Mouse (Mus musculus) midbrain, embryonic 11.5 days (tissue): ENCODE results near the gene Asic3. TPM values are rescaled to one million over a fixed set of nuclear protein-coding genes. Genes with fewer than 3 reads are reported as not detected.

Source experiments
- ATAC-seq: fragments of 200-750 bp; cut with Nextera tagmentation; 2 replicates; pipeline ENCODE4 v1.8.0; 2017; ENCODE audit warnings: moderate TSS enrichment, moderate library complexity; ENCODE audit not compliant: low FRiP score
- DNase-seq: peaks from one replicate; pipeline ENCODE4 v3.0.0; 2015; ENCODE audit warnings: low spot score; ENCODE audit errors: missing footprints
- H3K27ac ChIP-seq: fragments of 300-500 bp; sonication (generic); 2 replicates; pipeline ENCODE4 v1.5.1; 2014; ENCODE audit warnings: low read depth, low read length
- H3K27me3 ChIP-seq: fragments of 300-500 bp; sonication (generic); 2 replicates; pipeline ENCODE4 v1.6.1; 2014; ENCODE audit warnings: mild to moderate bottlenecking, low read length, moderate library complexity, mixed read lengths; ENCODE audit not compliant: control insufficient read depth, insufficient read depth
- H3K36me3 ChIP-seq: fragments of 300-500 bp; sonication (generic); 2 replicates; pipeline ENCODE4 v1.6.1; 2014; ENCODE audit warnings: mild to moderate bottlenecking, low read length, moderate library complexity, mixed read lengths; ENCODE audit not compliant: control insufficient read depth, insufficient read depth
- H3K4me1 ChIP-seq: fragments of 300-500 bp; sonication (generic); 2 replicates; pipeline ENCODE4 v1.6.1; 2014; ENCODE audit warnings: low read length; ENCODE audit not compliant: control insufficient read depth, insufficient read depth
- H3K4me2 ChIP-seq: fragments of 300-500 bp; sonication (generic); 2 replicates; pipeline ENCODE4 v1.6.1; 2014; ENCODE audit warnings: mild to moderate bottlenecking, moderate library complexity
- H3K4me3 ChIP-seq: fragments of 300-500 bp; sonication (generic); 2 replicates; pipeline ENCODE4 v1.5.1; 2014; ENCODE audit warnings: low read depth, low read length
- H3K9ac ChIP-seq: fragments of 300-500 bp; sonication (generic); 2 replicates; pipeline ENCODE4 v1.6.1; 2014; ENCODE audit warnings: low read length
- H3K9me3 ChIP-seq: fragments of 300-500 bp; sonication (generic); 2 replicates; pipeline ENCODE4 v1.6.1; 2016; ENCODE audit warnings: low read length; ENCODE audit not compliant: control insufficient read depth
- WGBS: fragments of 180-500 bp; shearing (Covaris S2); extraction: QIAGEN DNeasy Blood & Tissue Kit; methylation state at CpG from one replicate; pipeline ENCODE4 v1.1.7; 2014; 5-methylcytosine and 5-hydroxymethylcytosine counted together
- polyA plus RNA-seq: library from polyadenylated mRNA; unstranded; fragments of >200 nt; fragmentation: Nextera tagmentation; extraction: Ambion mirVana; gene quantifications from 2 replicates; pipeline ENCODE4 v1.2.1, GENCODE M21; 2014

Gene Asic3
- polyA plus RNA-seq, 1 experiment from 2014 or later = 0.30 TPM

GRCm38 (mm10) chr5:24466762-24467161 lies 53.6 kb downstream of the Asic3 start:
- H3K9me3 ChIP-seq = no peaks in the 10 kb centered on the region
- no peak for ATAC-seq
- 37% methylated on average over 12 of the region's 12 CpGs for WGBS
- no peak overlapping the region for H3K9ac ChIP-seq
- no peak overlapping the region for H3K4me2 ChIP-seq
- peaks cover 12% of the 10 kb centered on the region for H3K4me1 ChIP-seq
- H3K4me3 ChIP-seq = no peak overlapping the region
- DNase-seq = no peak
- no peak overlapping the region for H3K27ac ChIP-seq
- H3K36me3 ChIP-seq = 0 out of 2 replicates have a peak, but pooled peaks cover 2% of the 10 kb centered on the region
- H3K27me3 ChIP-seq = no peaks in the 10 kb centered on the region

Other genes with a start within 250 kb of the Asic3 start
- 18.3 and 20.6 TPM in 2 replicates for gene Nupl2, start 248.4 kb upstream of the Asic3 start, polyA plus RNA-seq
- gene Kcnh2, start 61.8 kb upstream of the Asic3 start, polyA plus RNA-seq = 12.5 and 16.2 TPM in 2 replicates
- gene Nos3, start 48.6 kb upstream of the Asic3 start, polyA plus RNA-seq = 4.9 and 5.5 TPM in 2 replicates
- gene Atg9b, start 21.2 kb upstream of the Asic3 start, polyA plus RNA-seq = 0.40 and 0.66 TPM in 2 replicates
- 32.5 and 34.1 TPM in 2 replicates for gene Abcb8, start 19.7 kb upstream of the Asic3 start, polyA plus RNA-seq
- 52.8 and 58.1 TPM in 2 replicates for gene Cdk5, start 10.1 kb downstream of the Asic3 start, polyA plus RNA-seq
- gene Slc4a2, start 10.4 kb downstream of the Asic3 start, polyA plus RNA-seq = 16.7 and 21.5 TPM in 2 replicates
- gene Fastk, start 31.9 kb downstream of the Asic3 start, polyA plus RNA-seq = 79.3 and 84.6 TPM in 2 replicates
- gene Tmub1, start 34.5 kb downstream of the Asic3 start, polyA plus RNA-seq = 30.5 and 32.3 TPM in 2 replicates
- 43.1 and 57.0 TPM in 2 replicates for gene Agap3, start 38.8 kb downstream of the Asic3 start, polyA plus RNA-seq
- gene Gbx1, start 113.8 kb downstream of the Asic3 start, polyA plus RNA-seq = 0.15 TPM in 1 of 2 replicates, not detected in the other
- 0.25 TPM in 2 replicates for gene Asb10, start 127.6 kb downstream of the Asic3 start, polyA plus RNA-seq
- gene 4931409K22Rik, start 143.4 kb downstream of the Asic3 start, polyA plus RNA-seq = not detected in 2 replicates
- 143 and 147 TPM in 2 replicates for gene Abcf2, start 164.1 kb downstream of the Asic3 start, polyA plus RNA-seq
- 7.2 and 9.6 TPM in 2 replicates for gene Chpf2, start 173.3 kb downstream of the Asic3 start, polyA plus RNA-seq
- gene Smarcd3, start 211.0 kb downstream of the Asic3 start, polyA plus RNA-seq = 56.8 and 60.2 TPM in 2 replicates